Mouse (Mus musculus) testis, adult 2 months (tissue): ENCODE results near the gene Ergic1. TPM values are rescaled to one million over a fixed set of nuclear protein-coding genes. Genes with fewer than 3 reads are reported as not detected.

Experiments used
- H3K27ac ChIP-seq: fragments of 200-500 bp; 2 replicates; pipeline ENCODE4 v1.5.1; 2012; ENCODE audit warnings: low read depth, low read length; ENCODE audit not compliant: control insufficient read depth, insufficient read depth
- H3K27me3 ChIP-seq: fragments of 200-500 bp; 2 replicates; pipeline ENCODE4 v1.6.1; 2012; ENCODE audit warnings: mild to moderate bottlenecking, low read length, moderate library complexity; ENCODE audit not compliant: control insufficient read depth, insufficient read depth
- H3K36me3 ChIP-seq: fragments of 200-500 bp; 2 replicates; pipeline ENCODE4 v1.6.1; 2012; ENCODE audit warnings: mild to moderate bottlenecking, low read length; ENCODE audit not compliant: control insufficient read depth, insufficient read depth
- H3K4me1 ChIP-seq: fragments of 200-500 bp; 2 replicates; pipeline ENCODE4 v1.6.1; 2012; ENCODE audit warnings: low read length; ENCODE audit not compliant: control insufficient read depth, insufficient read depth
- H3K4me3 ChIP-seq: fragments of 200-500 bp; 2 replicates; pipeline ENCODE4 v1.5.1; 2012; ENCODE audit warnings: low read depth, mild to moderate bottlenecking, low read length, moderate library complexity, mixed read lengths; ENCODE audit not compliant: control insufficient read depth
- CTCF ChIP-seq: fragments of 200-500 bp; IDR thresholded peaks from 2 replicates; pipeline ENCODE4 v1.5.1; 2012; ENCODE audit warnings: low read depth, mild to moderate bottlenecking, inconsistent platforms, low read length, moderate library complexity; ENCODE audit not compliant: control insufficient read depth, insufficient read depth, insufficient replicate concordance
- POLR2A ChIP-seq: fragments of 200-500 bp; IDR thresholded peaks from 2 replicates; pipeline ENCODE4 v1.6.1; 2012; ENCODE audit warnings: low read depth, mild to moderate bottlenecking, inconsistent platforms, low read length, moderate library complexity; ENCODE audit not compliant: control insufficient read depth
- polyA plus RNA-seq: library from polyadenylated mRNA; depleted of rRNA; stranded (reverse); fragments of >200 nt; gene quantifications from 2 replicates; pipeline ENCODE4 v1.2.3, GENCODE M21; 2012

The Ergic1 gene
- polyA plus RNA-seq, 1 experiment = 115 TPM

DNA sequence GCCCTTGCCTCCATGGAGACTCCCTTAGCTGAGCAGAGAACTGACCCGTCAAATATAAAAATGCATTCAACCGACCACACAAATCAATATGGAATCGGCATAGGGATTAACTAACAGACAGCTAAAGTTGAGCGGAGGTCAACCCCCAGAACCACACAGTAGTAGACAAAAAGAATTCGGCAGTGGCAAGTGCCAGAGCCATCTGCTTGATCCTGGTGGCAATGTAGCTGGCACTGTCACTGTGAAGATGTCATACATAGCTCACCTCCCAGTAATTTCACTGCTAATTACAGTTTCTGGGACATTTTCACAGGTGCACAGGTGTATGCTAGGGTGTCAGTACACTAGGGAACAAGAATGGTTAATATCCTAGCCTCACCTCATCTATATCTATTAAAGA is 21.2 kb upstream of the Ergic1 start:
- Histone ChIP-seq H3K36me3 (no peaks in the 10 kb centered on the region), H3K27me3 (no peaks in the 10 kb centered on the region), H3K4me3 (no peak overlapping the region), H3K4me1 (peaks cover 2% of the 10 kb centered on the region), H3K27ac (no peak overlapping the region)
- no peak for TF ChIP-seq CTCF
- TF ChIP-seq POLR2A = no peak

- Histone ChIP-seq H3K36me3 (no peaks in the 10 kb centered on the region), H3K27me3 (no peaks in the 10 kb centered on the region), H3K4me1 (peaks cover 6% of the 10 kb centered on the region), H3K4me3 (no peak overlapping the region), H3K27ac (no peak overlapping the region)
- no peak for TF ChIP-seq CTCF
- TF ChIP-seq POLR2A = no peak
These were observed 16.8 kb upstream of the Ergic1 start for GRCm38 (mm10) chr17:26544319-26544963.

- no peak overlapping the region for H3K4me3 ChIP-seq
- H3K27me3 ChIP-seq = no peaks in the 10 kb centered on the region
- no peak overlapping the region for H3K27ac ChIP-seq
- peaks cover 4% of the 10 kb centered on the region; the same call in 1 of the 2 replicates for H3K4me1 ChIP-seq
- H3K36me3 ChIP-seq = no peaks in the 10 kb centered on the region
- no peak for TF ChIP-seq CTCF
- TF ChIP-seq POLR2A = no peak
These were observed 13.5 kb upstream of the Ergic1 start for GRCm38 (mm10) chr17:26547771-26548170.

DNA sequence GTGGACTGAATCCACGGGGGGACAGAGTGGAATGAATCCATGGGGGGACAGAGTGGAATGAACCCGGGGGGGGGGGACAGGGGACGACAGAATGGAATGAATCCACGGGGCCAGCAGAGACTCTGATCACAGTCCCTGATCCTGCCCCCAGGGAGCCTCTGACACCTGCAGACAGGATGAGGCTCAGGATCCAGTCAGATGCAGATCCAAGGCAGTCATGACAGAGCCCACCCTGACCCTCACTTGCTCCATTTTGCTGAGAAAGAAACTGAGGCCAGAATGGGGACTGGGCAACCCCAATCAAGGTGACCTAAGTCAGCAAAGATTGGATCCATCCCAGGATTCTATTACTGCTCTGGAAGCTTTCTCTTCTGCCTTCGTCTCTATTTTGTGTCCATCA is 12.7 kb upstream of the Ergic1 start:
- TF ChIP-seq CTCF = no peak
- no peak for TF ChIP-seq POLR2A

GRCm38 (mm10) chr17:26549148-26549809 is 12.0 kb upstream of the Ergic1 start:
- no peaks in the 10 kb centered on the region for H3K27me3 ChIP-seq
- no peaks in the 10 kb centered on the region for H3K36me3 ChIP-seq
- H3K4me3 ChIP-seq = no peak overlapping the region
- TF ChIP-seq POLR2A (no peak), CTCF (no peak)
- peaks cover 4% of the 10 kb centered on the region; the same call in 1 of the 2 replicates for H3K4me1 ChIP-seq
- H3K27ac ChIP-seq = no peak overlapping the region

More for the DNA sequence above, 12.7 kb upstream of the Ergic1 start:
- no peaks in the 10 kb centered on the region for H3K36me3 ChIP-seq
- H3K4me1 ChIP-seq = peaks cover 4% of the 10 kb centered on the region; the same call in 1 of the 2 replicates
- no peak overlapping the region for H3K4me3 ChIP-seq
- H3K27ac ChIP-seq = no peak overlapping the region
- no peaks in the 10 kb centered on the region for H3K27me3 ChIP-seq

DNA sequence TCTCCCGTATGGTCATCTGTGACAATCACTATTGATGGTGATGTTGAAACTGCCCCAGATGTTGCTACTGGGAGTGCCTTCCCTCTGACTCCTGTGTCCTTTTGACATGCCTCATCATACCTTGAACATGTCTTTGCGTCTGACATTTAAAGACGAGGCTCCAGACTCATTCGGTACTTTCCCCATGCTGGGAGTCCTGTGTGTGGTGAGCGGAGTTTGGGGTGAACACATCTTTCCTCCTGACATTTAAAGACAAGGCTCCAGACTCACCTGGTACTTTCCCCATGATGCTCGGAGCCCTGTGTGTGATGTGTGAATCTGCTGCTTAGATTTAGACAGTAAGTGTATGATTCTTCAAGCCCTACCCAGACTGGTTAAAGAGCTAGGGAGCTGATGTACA is 10.2 kb upstream of the Ergic1 start:
- no peaks in the 10 kb centered on the region for H3K27me3 ChIP-seq
- no peaks in the 10 kb centered on the region for H3K36me3 ChIP-seq
- no peak overlapping the region for H3K4me3 ChIP-seq
- H3K27ac ChIP-seq = no peak overlapping the region
- peaks cover 4% of the 10 kb centered on the region; the same call in 1 of the 2 replicates for H3K4me1 ChIP-seq
- TF ChIP-seq POLR2A (no peak), CTCF (no peak)

DNA sequence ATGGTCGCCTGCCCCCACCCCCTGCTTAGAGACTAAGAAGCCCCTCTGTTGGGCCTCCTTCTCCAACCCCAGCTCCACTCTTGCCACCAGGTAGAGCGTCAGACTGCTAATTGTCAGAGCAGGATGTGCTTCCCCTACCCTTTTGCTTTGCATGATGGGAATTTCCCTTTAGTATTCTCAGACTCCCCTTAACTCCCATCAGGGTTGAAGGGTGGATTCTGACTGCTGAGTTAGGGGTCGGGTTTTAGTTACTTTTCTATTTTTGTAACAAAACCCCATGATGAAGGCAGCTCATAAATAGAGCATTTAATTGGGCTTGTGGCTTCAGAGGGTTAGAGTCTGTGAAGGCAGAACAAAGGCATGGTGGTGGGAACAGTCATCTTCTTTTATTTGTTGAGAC is 8.3 kb upstream of the Ergic1 start:
- no peaks in the 10 kb centered on the region for H3K36me3 ChIP-seq
- no peak overlapping the region for H3K27ac ChIP-seq
- TF ChIP-seq POLR2A = no peak
- TF ChIP-seq CTCF = no peak
- H3K4me1 ChIP-seq = peaks cover 4% of the 10 kb centered on the region
- no peak overlapping the region for H3K4me3 ChIP-seq
- H3K27me3 ChIP-seq = no peaks in the 10 kb centered on the region
